Mouse (Mus musculus) hindbrain, embryonic 13.5 days (tissue): ENCODE measurements at regions not wholly inside any gene's neighbourhood (a gene's known extent, or its start where the extent isn't known, plus 50 kb on each side); places are given as distances from the start of the nearest gene placed in this dataset.

Source experiments
- ATAC-seq: fragments of 200-750 bp; cut with Nextera tagmentation; 2 replicates; pipeline ENCODE4 v1.8.0; 2017; ENCODE audit warnings: moderate TSS enrichment; ENCODE audit not compliant: low FRiP score
- H3K27ac ChIP-seq: fragments of 300-500 bp; sonication (generic); 2 replicates; pipeline ENCODE4 v1.5.1; 2015; ENCODE audit warnings: inconsistent platforms, mild to moderate bottlenecking, moderate library complexity
- H3K27me3 ChIP-seq: fragments of 300-500 bp; sonication (generic); 2 replicates; pipeline ENCODE4 v1.6.1; 2015; ENCODE audit warnings: mild to moderate bottlenecking, inconsistent platforms
- H3K36me3 ChIP-seq: fragments of 300-500 bp; sonication (generic); 2 replicates; pipeline ENCODE4 v1.6.1; 2015; ENCODE audit warnings: mild to moderate bottlenecking, inconsistent platforms
- H3K4me1 ChIP-seq: fragments of 300-500 bp; sonication (generic); replicated peaks from 2 replicates; pipeline ENCODE4 v1.6.1; 2015; ENCODE audit warnings: inconsistent platforms
- H3K4me2 ChIP-seq: fragments of 300-500 bp; sonication (generic); 2 replicates; pipeline ENCODE4 v1.6.1; 2015; ENCODE audit warnings: inconsistent platforms, mild to moderate bottlenecking, moderate library complexity
- H3K4me3 ChIP-seq: fragments of 300-500 bp; sonication (generic); 2 replicates; pipeline ENCODE4 v1.5.1; 2015; ENCODE audit warnings: mild to moderate bottlenecking, inconsistent platforms
- H3K9ac ChIP-seq: fragments of 300-500 bp; sonication (generic); 2 replicates; pipeline ENCODE4 v1.6.1; 2015; ENCODE audit warnings: mild to moderate bottlenecking, inconsistent platforms
- H3K9me3 ChIP-seq: fragments of 300-500 bp; sonication (generic); 2 replicates; pipeline ENCODE4 v1.6.1; 2016; ENCODE audit warnings: inconsistent platforms
- WGBS: fragments of 180-500 bp; shearing (Covaris S2); methylation state at CpG from one replicate; pipeline ENCODE4 v1.1.7; 2015; 5-methylcytosine and 5-hydroxymethylcytosine counted together

GRCm38 (mm10) chr7:50924102-50925011 lies 325.4 kb downstream of the 4933405O20Rik start:
- peaks cover 5% of the 10 kb centered on the region for H3K4me1 ChIP-seq
- no peak overlapping the region for H3K4me3 ChIP-seq
- ATAC-seq = peak; percentile 74
- WGBS = 19% methylated on average over 6 of the region's 6 CpGs
- H3K36me3 ChIP-seq = no peaks in the 10 kb centered on the region
- H3K9me3 ChIP-seq = no peaks in the 10 kb centered on the region
- no peak overlapping the region for H3K4me2 ChIP-seq
- H3K27me3 ChIP-seq = no peaks in the 10 kb centered on the region
- no peak overlapping the region for H3K9ac ChIP-seq
- no peak overlapping the region for H3K27ac ChIP-seq

DNA sequence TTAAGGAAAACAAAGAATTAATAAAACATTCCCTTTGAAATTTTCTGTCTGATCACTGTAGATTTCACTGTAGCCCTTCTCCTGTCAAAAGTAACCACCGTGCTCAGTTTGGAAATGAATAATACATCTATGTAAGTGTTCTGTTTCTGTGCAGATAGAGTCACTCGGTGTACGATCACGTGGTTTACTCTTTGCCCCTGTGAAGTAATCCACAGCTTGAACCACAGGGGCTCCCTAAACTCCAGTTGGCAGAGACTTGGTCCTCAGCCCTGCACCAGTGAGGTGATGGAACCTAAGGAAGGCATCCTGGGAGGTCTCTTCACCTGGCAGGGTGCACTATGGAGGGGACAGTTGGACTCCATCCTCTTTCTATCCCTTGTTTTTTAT lies 326.0 kb downstream of the 4933405O20Rik start:
- Histone ChIP-seq H3K4me2 (no peak overlapping the region), H3K27me3 (no peaks in the 10 kb centered on the region), H3K36me3 (no peaks in the 10 kb centered on the region), H3K4me3 (no peak overlapping the region), H3K9me3 (no peaks in the 10 kb centered on the region), H3K27ac (no peak overlapping the region), H3K4me1 (peaks cover 5% of the 10 kb centered on the region), H3K9ac (no peak overlapping the region)
- 62% methylated on average over 4 of the region's 4 CpGs for WGBS
- no peak for ATAC-seq
